Mouse (Mus musculus) cerebellum, postnatal 10 days (tissue): ENCODE results near the gene Tnfsf12.
A peak's percentile ranks its signal among the peaks of the same experiment; 100 is the strongest.
"Not testable (repeated sequence)": the region's sequence is repeated elsewhere in the genome, so short reads cannot be mapped to it uniquely, and the experiment has no call there.

Source experiments
- DNase-seq, 2 experiments: peaks; one replicate each; pipeline ENCODE4 v3.0.0; 2021; ENCODE audit warnings: mixed read lengths in 2 of 2

Gene Tnfsf12

GRCm38 (mm10) chr11:69703814-69704612, 8.4 kb upstream of the Tnfsf12 start:
- no peak for DNase-seq

GRCm38 (mm10) chr11:69703381-69703780, 7.7 kb upstream of the Tnfsf12 start:
- not testable (repeated sequence) for DNase-seq

DNA sequence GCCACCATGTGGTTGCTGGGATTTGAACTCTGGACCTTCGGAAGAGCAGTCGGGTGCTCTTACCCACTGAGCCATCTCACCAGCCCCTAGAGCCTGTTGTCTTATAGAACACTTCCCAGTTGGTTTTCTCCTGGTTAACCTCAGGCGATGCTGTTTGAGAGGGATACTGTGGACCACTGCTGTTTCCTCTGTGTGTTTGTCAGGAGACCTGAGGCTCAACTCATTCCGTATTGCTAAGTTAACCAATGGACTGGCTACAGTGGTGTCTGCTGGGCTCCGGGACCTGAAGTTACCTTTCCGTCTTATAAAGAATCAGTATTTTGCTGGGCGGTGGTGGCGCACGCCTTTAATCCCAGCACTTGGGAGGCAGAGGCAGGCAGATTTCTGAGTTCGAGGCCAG, 7.2 kb upstream of the Tnfsf12 start:
- not testable (repeated sequence) for DNase-seq

- no peak for DNase-seq
These were observed 3.9 kb upstream of the Tnfsf12 start for GRCm38 (mm10) chr11:69699595-69699994.

DNA sequence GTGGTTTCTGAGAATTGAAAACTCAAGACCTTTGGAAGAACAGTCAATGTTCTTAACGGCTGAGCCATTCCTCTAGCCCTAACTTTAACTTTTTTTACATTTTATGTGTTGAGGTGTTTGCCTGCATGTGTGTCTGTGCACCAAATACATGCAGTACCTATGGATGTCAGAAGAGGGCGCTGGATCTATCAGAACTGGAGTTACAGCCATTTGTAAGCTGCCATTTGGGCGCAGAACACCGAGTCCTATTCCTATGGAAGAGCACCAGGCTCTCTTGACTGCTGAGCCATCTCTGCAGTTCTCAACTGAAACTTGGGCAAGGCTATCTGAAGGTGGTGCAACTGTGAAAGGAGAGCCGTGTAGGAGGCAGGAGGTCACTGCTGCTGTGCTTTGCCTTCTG, 2.9 kb upstream of the Tnfsf12 start:
- DNase-seq: no peak

GRCm38 (mm10) chr11:69697396-69697795, 1.7 kb upstream of the Tnfsf12 start:
- DNase-seq: no peak

DNA sequence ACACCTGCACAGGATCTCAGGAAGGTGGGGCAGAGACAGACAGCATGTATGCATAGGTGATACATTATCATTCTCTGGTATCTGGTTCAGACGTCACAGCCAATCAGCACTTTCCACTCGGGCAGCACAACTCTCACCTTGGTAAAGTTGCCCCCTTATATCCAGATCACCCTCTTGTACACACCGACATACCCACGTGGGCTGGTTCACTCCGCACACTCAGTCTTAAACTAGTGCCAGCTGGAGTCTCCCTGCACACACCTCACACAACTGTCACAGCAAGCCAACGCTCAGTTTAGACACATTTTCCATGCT, 646 bp downstream of the Tnfsf12 start:
- DNase-seq: no peak

- DNase-seq: no peak
These were observed 2.2 kb downstream of the Tnfsf12 start for GRCm38 (mm10) chr11:69693421-69693965.

- DNase-seq: no peak
These were observed 2.8 kb downstream of the Tnfsf12 start for GRCm38 (mm10) chr11:69692863-69693262.

DNA sequence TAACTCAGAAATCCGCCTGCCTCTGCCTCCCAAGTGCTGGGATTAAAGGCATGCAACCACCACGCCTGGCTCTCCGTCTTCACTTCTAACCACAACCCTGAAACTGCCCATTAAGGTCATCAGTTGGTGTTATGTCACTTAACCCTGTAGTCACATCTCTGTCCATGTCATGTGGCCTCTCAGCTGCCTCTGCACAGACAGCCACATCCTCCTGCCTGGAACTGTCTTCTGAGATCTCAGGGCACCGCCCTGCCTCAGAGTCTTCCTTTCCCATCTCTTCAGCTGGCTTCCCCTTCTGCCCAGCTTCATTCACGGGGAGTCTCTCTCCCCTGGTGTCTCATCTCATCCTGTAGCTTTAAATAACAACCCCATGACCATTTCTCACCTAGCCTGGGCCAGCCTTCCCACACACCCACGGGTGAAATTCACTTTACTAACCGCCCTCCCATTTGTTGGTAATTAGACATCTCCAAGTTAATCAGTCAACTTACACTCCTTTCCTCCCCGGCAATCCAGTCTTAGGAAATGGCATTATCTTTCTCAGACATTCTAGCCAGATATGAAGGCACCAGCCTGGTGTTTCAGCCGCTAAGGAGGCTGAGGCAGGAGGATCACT, 3.3 kb downstream of the Tnfsf12 start:
- DNase-seq: no peak

GRCm38 (mm10) chr11:69689891-69690290, 5.8 kb downstream of the Tnfsf12 start:
- no peak for DNase-seq

DNA sequence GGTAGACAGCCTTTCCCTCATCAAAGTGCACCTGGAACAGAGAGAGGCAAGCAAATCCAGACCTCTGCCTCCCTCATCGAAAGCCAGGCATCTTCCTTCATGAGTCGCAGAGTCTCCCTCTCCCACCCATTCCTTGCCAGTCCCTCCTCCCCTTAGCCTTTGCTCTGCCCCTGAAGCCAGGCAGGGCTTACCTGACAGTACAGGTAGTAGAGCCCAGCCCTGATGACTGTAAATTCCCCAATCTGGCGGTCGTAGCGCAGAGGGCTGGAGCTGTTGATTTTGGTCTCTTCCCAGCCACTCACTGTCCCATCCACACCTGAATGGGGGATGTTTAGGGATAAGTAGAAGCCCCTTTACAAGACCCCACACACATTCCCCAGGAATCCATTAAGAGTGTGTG, 8.6 kb downstream of the Tnfsf12 start:
- DNase-seq: no peak

- peak; percentile 90 to 91 for DNase-seq
These were observed 9.3 kb downstream of the Tnfsf12 start for GRCm38 (mm10) chr11:69686377-69686776.

GRCm38 (mm10) chr11:69685526-69686148, 10.0 kb downstream of the Tnfsf12 start, which contains the start of gene Tnfsf13:
Gene Tnfsf13, minus strand, starts transcription at chr11:69685784.
- DNase-seq: peak; percentile 78 to 82

DNA sequence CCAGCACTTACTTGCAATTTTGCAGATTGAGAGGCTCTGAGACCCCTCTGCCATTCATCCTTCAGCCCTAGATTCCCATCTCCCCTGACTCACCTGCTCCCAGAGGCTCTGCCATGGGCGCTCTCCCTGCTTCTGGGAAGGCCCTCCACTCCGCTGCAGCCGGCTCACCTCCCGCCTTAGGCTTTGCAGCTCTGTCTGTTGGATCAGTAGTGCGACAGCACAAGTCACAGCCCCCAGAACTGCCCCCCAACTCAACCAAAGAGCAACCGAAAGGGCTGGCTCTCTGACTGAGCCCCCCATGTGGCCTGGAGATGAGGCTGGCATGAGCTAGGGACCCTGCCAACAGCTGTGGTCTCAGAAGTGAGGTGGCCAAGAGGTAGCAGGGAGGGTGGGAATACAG, 10.7 kb downstream of the Tnfsf12 start:
- peak; percentile 54 to 61 for DNase-seq

DNA sequence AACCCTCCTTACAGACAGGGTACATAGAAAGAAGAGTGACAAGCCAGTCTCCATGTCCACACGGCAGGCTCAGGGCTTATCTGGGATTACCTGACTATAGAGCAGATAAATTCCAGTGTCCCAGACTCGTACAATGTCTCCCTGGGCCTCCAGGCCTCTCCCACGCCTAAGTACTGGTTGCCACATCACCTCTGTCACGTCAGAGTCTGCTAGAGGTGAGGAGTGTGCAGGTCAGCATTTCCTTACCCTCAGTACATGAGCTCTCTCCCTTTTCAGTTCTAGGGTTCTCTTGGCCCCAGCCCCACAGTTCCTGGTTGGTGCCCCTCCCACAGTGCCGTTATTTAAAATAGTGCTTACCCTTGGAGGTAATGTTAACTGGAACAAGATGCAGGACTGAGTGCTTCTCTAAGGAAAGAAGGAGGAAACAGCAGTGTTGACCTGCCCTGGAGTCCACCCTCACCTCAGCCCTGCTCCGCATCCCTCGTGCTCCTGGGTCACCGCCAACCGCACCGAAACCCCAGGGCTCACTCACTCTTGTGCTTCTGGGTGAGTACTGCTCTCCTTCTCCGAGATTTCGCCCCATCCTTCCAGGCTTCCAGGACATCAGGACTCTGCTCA, 11.4 kb downstream of the Tnfsf12 start:
- peak; percentile 42 to 48 for DNase-seq

- DNase-seq: peak in 1 of 2 experiments; percentile 31
These were observed 12.1 kb downstream of the Tnfsf12 start for GRCm38 (mm10) chr11:69683576-69683975.

DNA sequence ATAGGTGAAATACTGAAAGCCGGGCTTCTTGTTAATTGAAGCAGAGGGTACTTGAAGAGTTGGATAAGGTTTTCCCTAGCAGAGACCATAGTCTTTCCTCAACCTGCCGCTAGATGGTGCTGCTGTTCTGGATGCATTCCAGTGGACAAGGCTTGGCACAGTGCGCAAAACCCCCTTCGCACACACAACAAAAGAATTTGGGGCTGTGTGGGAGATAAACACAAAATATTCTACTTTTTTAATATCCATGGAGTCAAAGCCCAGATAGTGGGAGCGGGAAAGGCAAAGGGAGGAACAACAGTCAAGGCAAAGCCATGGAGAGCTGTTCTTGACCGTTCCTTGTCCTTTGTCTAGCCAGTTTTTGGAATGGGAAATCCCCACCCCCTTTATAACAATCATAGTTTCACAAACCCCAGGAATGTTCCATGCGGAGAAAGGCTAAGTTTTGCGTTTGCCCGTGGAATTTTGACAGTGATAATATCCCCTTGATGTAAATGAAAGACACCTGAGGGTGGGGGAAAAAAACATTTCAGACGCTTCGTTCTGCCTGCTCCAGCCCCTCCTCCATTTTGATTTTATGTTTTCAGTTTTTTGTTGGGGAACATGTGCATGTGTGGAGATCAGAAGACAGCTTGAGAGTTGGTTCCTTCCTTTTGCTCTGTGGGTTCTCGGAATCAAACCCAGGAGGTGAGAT, 12.7 kb downstream of the Tnfsf12 start:
- peak; percentile 96 to 97 for DNase-seq

DNA sequence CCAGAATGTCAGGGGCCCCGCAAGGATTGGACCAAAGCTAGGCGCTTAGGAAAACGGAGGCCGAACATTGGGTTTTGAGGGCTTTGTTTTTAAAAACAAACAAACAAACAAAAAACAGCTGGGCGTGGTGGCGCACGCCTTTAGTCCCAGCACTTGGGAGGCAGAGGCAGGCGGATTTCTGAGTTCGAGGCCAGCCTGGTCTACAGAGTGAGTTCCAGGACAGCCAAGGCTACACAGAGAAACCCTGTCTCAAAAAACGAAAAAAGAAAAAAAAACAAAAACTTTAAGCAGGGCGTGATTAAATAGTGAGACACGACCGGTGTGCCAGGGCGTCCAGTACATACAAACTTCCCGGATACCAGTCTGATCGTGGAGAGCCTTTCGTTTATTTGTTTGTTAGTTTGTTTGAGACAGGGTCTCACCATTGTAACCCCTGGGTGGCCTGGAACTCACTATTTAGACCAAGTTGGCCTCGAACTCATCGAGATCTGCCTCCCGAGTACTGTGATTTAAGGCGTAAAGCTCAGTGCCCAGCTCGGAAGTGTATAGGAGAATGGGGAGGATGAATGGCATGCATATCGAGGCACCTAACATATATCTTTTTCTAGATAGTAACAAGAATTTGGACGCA, 13.3 kb downstream of the Tnfsf12 start:
- peak in 1 of 2 experiments; percentile 39 for DNase-seq

GRCm38 (mm10) chr11:69681314-69682208, 14.1 kb downstream of the Tnfsf12 start, which contains the start of gene Senp3:
Gene Senp3, minus strand, starts transcription at chr11:69682084.
- DNase-seq: peak; percentile 99
